Mouse (Mus musculus) kidney, embryonic 16.5 days (tissue): ENCODE measurements around the gene Shroom3. TPM values are rescaled to one million over a fixed set of nuclear protein-coding genes. Genes with fewer than 3 reads are reported as not detected.

Experiments
- ATAC-seq: fragments of 200-750 bp; cut with Nextera tagmentation; 2 replicates; pipeline ENCODE4 v1.8.0; 2017; ENCODE audit warnings: moderate TSS enrichment; ENCODE audit not compliant: low FRiP score, low TSS enrichment
- H3K27ac ChIP-seq: fragments of 300-500 bp; sonication (generic); 2 replicates; pipeline ENCODE4 v1.5.1; 2014; ENCODE audit warnings: low read length
- H3K27me3 ChIP-seq: fragments of 300-500 bp; sonication (generic); 2 replicates; pipeline ENCODE4 v1.6.1; 2014; ENCODE audit warnings: low read length, control low read depth, mixed read lengths; ENCODE audit not compliant: insufficient read depth
- H3K36me3 ChIP-seq: fragments of 300-500 bp; sonication (generic); 2 replicates; pipeline ENCODE4 v1.6.1; 2014; ENCODE audit warnings: low read length, control low read depth, mixed read lengths; ENCODE audit not compliant: insufficient read depth
- H3K4me1 ChIP-seq: fragments of 300-500 bp; sonication (generic); 2 replicates; pipeline ENCODE4 v1.6.1; 2014; ENCODE audit warnings: low read length, control low read depth, mixed read lengths; ENCODE audit not compliant: insufficient read depth
- H3K4me2 ChIP-seq: fragments of 300-500 bp; sonication (generic); replicated peaks from 2 replicates; pipeline ENCODE4 v1.6.1; 2014; ENCODE audit warnings: low read depth, low read length
- H3K4me3 ChIP-seq: fragments of 300-500 bp; sonication (generic); 2 replicates; pipeline ENCODE4 v1.5.1; 2014; ENCODE audit warnings: mild to moderate bottlenecking, low read length
- H3K9ac ChIP-seq: fragments of 300-500 bp; sonication (generic); replicated peaks from 2 replicates; pipeline ENCODE4 v1.6.1; 2014; ENCODE audit warnings: low read length
- H3K9me3 ChIP-seq: fragments of 300-500 bp; sonication (generic); 2 replicates; pipeline ENCODE4 v1.6.1; 2016; ENCODE audit warnings: low read length, control low read depth
- WGBS: fragments of 180-500 bp; shearing (Covaris S2); extraction: QIAGEN DNeasy Blood & Tissue Kit; methylation state at CpG from one replicate; pipeline ENCODE4 v1.1.7; 2014; 5-methylcytosine and 5-hydroxymethylcytosine counted together
- polyA plus RNA-seq: library from polyadenylated mRNA; unstranded; fragments of >200 nt; fragmentation: Nextera tagmentation; extraction: Ambion mirVana; gene quantifications from 2 replicates; pipeline ENCODE4 v1.2.1, GENCODE M21; 2015

The Shroom3 gene
- polyA plus RNA-seq, 1 experiment from 2014 or later, result 8.3 TPM

DNA sequence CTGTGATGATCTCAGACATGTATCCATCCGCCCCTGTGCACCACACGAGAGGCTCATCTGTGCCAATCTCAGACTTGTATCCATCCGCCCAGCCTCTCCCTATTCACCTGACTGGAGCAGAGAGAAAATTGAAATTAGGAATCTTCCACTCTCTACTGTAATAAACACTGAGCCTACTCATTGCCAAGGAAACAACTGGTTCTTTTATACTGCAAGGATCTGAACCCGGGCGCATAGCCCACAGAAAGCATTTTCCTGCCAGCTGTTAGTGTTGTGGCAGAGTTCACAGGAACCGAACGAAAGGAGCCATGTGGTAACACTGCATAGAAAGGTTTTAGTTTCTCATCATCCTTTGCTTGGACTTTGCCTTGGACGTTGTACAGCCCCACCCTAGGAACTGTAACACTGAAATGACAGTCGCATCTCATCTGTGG is 155.1 kb downstream of the Shroom3 start:
- WGBS, result 86% methylated on average over 9 of the region's 9 CpGs
- no peak for ATAC-seq
- Histone ChIP-seq H3K27ac (no peak overlapping the region), H3K4me2 (no peak overlapping the region), H3K9ac (no peak overlapping the region), H3K27me3 (no peaks in the 10 kb centered on the region), H3K4me1 (peaks cover 24% of the 10 kb centered on the region), H3K4me3 (no peak overlapping the region), H3K36me3 (no peaks in the 10 kb centered on the region), H3K9me3 (no peaks in the 10 kb centered on the region; the same call in 1 of the 2 replicates)

DNA sequence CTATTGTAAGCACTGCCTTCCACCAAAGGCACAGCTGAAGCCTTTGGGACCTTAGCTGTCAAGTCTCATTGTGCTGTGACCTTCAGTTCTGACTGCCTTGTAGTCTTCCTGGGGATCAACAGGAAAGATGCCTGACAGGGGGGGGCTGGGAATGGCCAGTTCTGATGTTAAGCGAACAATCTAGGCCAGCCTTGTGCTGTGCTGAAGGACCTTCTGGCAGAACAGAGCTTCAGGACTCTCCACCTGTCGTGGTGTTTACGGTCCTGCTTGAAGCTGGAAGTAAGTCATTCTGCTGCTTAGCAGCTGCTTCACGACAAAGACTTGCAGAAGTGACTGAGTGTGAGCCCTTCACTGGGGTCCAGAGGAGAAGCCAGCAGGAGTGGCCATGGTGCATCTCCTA is 156.1 kb downstream of the Shroom3 start:
- H3K9me3 ChIP-seq, result no peaks in the 10 kb centered on the region; the same call in 1 of the 2 replicates
- ATAC-seq, result no peak
- WGBS, result 69% methylated on average over 4 of the region's 4 CpGs

DNA sequence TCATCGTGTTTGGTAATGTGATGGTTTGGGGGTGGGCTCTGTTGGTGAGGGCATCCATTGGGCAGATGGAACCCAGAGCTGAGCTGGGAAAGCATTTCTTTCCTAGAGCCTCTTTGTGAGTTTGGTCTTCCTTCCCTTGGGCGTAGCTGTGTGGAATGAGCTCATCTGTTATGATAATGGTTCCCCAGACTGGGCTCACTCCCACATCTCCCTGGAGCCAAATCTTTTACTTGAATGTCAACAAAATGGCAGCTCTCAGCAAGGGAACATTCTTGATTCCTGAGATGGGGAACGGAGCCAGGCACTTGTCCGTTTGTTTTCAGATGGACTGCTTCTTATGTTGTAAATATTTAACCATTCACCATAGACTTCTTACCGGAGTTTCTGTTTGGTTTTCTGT is 158.2 kb downstream of the Shroom3 start:
- Histone ChIP-seq H3K27me3 (no peaks in the 10 kb centered on the region), H3K36me3 (no peaks in the 10 kb centered on the region), H3K4me2 (no peak overlapping the region), H3K9me3 (no peaks in the 10 kb centered on the region; the same call in 1 of the 2 replicates), H3K27ac (no peak overlapping the region), H3K4me1 (peaks cover 36% of the 10 kb centered on the region), H3K9ac (no peak overlapping the region), H3K4me3 (no peak overlapping the region)
- 36% methylated on average over 5 of the region's 5 CpGs for WGBS
- ATAC-seq, result peak; percentile 25; the same call in 1 of the 2 replicates

More for the DNA sequence above, 156.1 kb downstream of the Shroom3 start:
- no peak overlapping the region for H3K4me2 ChIP-seq
- no peak overlapping the region for H3K27ac ChIP-seq
- no peaks in the 10 kb centered on the region for H3K27me3 ChIP-seq
- H3K4me3 ChIP-seq, result no peak overlapping the region
- H3K36me3 ChIP-seq, result no peaks in the 10 kb centered on the region
- no peak overlapping the region for H3K9ac ChIP-seq
- H3K4me1 ChIP-seq, result peaks cover 34% of the 10 kb centered on the region

DNA sequence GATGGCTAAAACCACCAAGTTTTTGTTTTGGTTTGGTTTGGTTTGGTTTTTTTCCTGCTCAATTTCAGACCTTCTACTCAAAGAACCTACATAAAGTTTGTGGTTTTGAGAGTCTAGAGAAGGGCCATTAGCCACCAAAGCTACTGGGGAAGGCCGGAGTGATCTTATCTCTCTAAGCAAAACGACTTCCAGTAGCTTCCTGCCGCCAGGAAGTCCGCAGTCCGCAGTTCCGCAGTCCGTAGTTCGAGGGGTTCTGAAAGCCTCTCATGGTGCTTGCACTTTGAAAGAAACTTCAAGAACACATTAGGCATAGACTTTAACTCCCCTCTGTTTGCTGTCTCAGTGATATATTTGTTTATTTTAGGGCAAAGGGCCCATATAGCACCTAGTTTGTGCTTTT is 159.2 kb downstream of the Shroom3 start:
- Histone ChIP-seq H3K27me3 (no peaks in the 10 kb centered on the region), H3K4me2 (no peak overlapping the region), H3K9ac (no peak overlapping the region), H3K36me3 (no peaks in the 10 kb centered on the region), H3K4me3 (no peak overlapping the region), H3K9me3 (no peaks in the 10 kb centered on the region), H3K4me1 (peaks cover 36% of the 10 kb centered on the region), H3K27ac (0 out of 2 replicates have a peak overlapping the region, but pooled peaks have one; percentile 7)
- WGBS, result 3% methylated on average over 8 of the region's 8 CpGs
- no peak for ATAC-seq

DNA sequence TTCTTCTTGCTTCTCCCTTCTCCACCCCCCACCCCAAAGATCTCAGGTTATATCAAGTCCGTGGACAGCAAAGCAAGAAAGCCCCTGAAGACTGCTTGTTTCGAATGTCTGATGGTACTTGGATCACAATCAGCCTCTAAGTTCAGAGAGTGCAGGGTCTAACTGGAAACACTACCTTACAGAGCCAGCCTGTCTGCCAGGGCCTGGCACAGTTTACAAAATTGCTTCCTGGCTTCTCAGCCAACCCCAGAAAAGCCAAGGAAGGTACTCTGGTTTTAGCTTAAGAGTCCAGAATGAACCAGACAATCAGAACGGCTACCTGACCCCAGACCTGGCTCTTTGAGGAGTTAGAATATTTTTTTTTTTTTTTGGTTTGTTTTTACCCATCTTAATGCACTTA is 159.6 kb downstream of the Shroom3 start:
- Histone ChIP-seq H3K27me3 (no peaks in the 10 kb centered on the region), H3K4me2 (no peak overlapping the region), H3K9ac (no peak overlapping the region), H3K9me3 (no peaks in the 10 kb centered on the region), H3K36me3 (no peaks in the 10 kb centered on the region), H3K27ac (peak overlapping the region; percentile 54; the same call in 1 of the 2 replicates), H3K4me3 (no peak overlapping the region), H3K4me1 (peaks cover 36% of the 10 kb centered on the region)
- ATAC-seq, result no peak
- WGBS, result 30% methylated on average over 3 of the region's 3 CpGs

DNA sequence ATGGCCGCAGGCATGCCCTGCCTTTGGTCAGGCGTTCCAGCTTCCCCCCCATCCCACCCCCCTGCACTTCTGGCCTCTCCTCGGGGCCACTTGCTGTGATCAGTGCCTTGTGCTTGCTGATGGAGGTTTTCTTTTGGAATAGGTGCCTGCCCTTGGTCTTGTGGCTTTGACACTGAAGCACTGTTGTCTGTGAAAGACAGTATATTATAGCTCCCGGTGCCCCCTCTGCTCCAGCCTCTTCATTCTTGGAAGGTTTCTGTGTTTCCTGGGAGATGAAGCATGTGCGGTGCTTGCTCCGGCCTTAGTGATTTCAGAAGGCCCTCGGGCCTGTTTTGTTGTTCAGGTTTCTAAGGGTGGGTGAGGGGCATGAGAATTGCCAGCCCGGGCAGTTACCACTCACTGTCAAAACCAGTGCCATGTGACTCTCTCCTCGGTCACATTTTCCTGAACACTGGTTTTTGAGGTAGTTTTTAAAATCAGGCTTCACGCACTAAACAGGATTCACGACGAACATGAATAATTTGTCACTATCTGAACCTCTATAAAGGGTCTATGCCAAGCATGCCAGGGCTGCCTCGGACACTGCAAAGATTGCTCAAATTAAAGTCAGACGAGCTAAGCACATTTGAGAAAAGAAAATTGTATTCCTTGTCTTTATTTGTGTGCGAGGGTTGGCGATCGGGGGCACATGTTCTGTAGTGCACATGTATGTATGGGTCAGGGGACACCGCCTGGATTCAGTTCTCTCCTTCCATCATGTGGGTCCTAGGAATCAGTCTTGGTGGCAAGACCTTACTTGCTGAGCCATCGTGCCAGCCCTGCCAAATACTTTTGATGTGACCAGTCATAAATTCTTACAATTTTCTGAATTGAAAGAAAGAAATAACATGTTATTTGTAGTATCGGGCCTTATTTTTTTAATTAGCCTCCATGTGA is 160.9 kb downstream of the Shroom3 start:
- Histone ChIP-seq H3K36me3 (no peaks in the 10 kb centered on the region), H3K9me3 (no peaks in the 10 kb centered on the region), H3K27me3 (no peaks in the 10 kb centered on the region), H3K4me2 (no peak overlapping the region), H3K4me3 (no peak overlapping the region), H3K9ac (0 out of 2 replicates have a peak overlapping the region, but pooled peaks have one; percentile 1), H3K27ac (no peak overlapping the region), H3K4me1 (peaks cover 36% of the 10 kb centered on the region)
- peak; percentile 92 for ATAC-seq
- WGBS, result 44% methylated on average over 20 of the region's 20 CpGs

DNA sequence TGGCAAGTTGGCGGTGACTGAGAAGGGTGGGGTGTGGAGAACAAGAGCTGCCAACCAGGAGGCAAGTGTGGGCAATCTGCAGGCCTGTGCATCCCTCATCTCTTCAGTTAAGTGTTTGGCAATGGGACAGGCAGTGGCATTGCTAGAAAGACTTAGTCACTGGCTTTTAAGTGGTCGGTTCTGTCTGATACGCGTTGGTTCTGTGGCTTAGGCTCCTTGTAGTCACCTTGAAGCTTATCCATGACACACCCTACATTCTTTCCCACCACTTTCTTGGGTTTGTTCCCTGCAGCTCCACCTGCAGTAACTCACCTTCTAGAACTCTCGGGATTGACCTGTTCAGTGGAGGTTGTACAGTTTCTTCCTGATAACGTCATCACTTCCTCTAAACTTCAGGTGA is 166.5 kb downstream of the Shroom3 start:
- 85% methylated on average over 6 of the region's 6 CpGs for WGBS
- Histone ChIP-seq H3K27ac (no peak overlapping the region), H3K27me3 (no peaks in the 10 kb centered on the region), H3K4me2 (no peak overlapping the region), H3K4me1 (no peaks in the 10 kb centered on the region), H3K4me3 (no peak overlapping the region), H3K9ac (no peak overlapping the region), H3K9me3 (no peaks in the 10 kb centered on the region), H3K36me3 (no peaks in the 10 kb centered on the region)
- ATAC-seq, result no peak

DNA sequence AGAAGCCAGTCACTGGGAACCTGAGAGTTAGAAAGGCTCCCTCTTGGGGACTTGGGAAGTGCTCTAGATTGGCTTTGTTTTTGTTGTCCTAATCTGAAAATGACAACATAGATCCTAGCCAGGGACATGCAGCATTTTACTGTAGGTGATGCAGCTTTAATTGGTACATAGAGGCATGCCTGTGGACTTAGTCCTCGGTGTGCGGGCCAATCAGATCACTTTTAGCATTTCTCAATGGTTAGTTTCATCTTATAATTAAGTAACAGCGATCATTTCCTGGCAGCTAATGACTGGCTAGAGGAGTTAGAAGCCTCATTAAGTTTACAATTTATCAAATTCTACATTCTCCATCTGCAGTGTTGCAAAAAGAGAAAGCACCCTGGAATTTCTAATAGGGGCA is 167.7 kb downstream of the Shroom3 start:
- Histone ChIP-seq H3K36me3 (no peaks in the 10 kb centered on the region), H3K9ac (no peak overlapping the region), H3K4me3 (no peak overlapping the region), H3K9me3 (no peaks in the 10 kb centered on the region), H3K4me1 (no peaks in the 10 kb centered on the region), H3K4me2 (no peak overlapping the region), H3K27me3 (no peaks in the 10 kb centered on the region), H3K27ac (no peak overlapping the region)
- no peak for ATAC-seq
- WGBS, result 54% methylated on average over 3 of the region's 3 CpGs

DNA sequence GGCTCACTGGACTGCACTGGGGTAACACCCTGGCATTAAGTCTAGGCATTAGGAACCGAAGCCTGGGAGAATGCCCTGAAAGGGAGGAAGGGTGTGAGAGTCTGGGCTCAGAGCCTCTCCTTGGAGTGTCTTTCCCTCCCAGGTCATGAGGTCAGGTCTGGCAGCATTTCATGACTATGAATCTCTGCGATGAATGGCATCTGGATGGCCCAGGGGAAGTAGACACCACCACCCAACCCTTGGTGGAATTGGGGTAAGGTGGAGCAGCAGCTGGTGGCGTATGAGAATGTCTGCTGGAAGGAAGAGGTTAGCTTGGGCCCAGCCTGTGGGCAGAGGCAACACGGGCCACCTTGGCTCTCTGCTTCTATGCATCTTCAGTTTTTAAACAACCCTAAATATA is 171.7 kb downstream of the Shroom3 start:
- H3K27me3 ChIP-seq, result no peaks in the 10 kb centered on the region
- 54% methylated on average over 4 of the region's 4 CpGs for WGBS
- no peak for ATAC-seq
- no peak overlapping the region for H3K9ac ChIP-seq
- H3K4me3 ChIP-seq, result no peak overlapping the region
- no peak overlapping the region for H3K27ac ChIP-seq
- peaks cover 22% of the 10 kb centered on the region for H3K4me1 ChIP-seq
- no peaks in the 10 kb centered on the region for H3K9me3 ChIP-seq
- H3K4me2 ChIP-seq, result no peak overlapping the region
- no peaks in the 10 kb centered on the region for H3K36me3 ChIP-seq

DNA sequence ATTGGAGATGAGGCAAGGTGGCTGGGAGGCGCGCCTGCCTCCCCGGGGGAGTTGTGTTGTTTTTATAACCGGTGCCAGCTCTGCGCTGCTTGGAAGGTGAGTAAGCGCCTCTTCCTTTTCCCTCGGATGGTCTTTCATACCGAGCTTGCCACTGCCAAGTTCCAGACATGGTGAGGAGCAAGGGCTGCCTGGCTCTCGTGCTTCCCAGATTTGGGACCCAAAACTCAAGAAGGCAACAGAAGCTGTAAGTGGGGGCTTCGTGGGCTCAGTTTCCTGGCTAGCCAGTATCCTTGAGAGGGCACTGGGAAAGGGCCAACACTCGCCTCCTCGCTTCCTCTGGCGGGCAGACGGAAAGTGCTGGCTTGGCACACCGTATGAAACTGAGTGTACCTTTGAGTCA is 173.1 kb downstream of the Shroom3 start:
- no peak overlapping the region for H3K4me3 ChIP-seq
- no peak overlapping the region; the same call in 1 of the 2 replicates for H3K4me2 ChIP-seq
- H3K4me1 ChIP-seq, result peaks cover 22% of the 10 kb centered on the region
- H3K27ac ChIP-seq, result no peak overlapping the region
- ATAC-seq, result no peak
- no peaks in the 10 kb centered on the region for H3K9me3 ChIP-seq
- H3K9ac ChIP-seq, result no peak overlapping the region
- WGBS, result 24% methylated on average over 15 of the region's 15 CpGs
- no peaks in the 10 kb centered on the region for H3K36me3 ChIP-seq
- no peaks in the 10 kb centered on the region for H3K27me3 ChIP-seq
